Mouse (Mus musculus) heart, adult 9 months (tissue): ENCODE data around the gene Pcmt1.

Experiments used
- DNase-seq, 2 experiments: peaks; one replicate each; pipeline ENCODE4 v3.0.0; 2022; ENCODE audit warnings: low spot score in 2 of 2

The Pcmt1 gene

DNA sequence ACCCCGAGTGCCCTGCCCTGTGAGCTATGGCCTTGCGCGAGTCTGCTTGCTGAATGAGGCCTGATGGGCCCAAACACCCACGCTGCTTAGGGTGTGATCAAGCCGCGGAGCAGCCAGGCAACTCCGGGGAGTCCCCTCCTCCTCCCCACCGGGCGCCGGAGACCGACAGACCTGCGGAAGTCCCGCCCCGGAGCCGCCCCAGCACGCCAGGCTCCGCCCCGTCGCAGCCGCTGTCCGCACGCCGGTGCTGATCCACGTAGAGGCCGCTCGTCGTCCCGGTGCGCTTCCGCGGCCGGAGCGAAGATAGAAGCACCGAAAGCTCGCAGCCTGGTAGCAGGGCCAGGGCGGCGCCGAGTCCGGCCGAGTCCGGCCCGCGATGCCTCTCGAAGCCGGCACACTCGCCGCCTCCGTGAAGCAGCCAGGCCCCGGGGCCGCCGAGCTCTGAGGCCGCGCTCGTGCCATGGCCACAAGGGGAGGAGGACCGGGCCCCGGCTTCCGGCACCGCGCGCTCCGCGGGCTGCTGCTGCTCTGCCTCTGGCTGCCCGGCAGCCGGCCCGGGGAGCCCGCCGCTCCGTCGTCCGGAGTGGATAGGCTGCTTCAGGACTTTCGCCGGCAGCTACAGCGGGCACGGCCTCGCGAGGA lies 91.2 kb downstream of the Pcmt1 start, which contains the start of gene Lrp11:
Gene Lrp11, plus strand, starts transcription at position 209 of the 642 bp plus-strand sequence.
- peak; percentile 83 to 87 for DNase-seq

DNA sequence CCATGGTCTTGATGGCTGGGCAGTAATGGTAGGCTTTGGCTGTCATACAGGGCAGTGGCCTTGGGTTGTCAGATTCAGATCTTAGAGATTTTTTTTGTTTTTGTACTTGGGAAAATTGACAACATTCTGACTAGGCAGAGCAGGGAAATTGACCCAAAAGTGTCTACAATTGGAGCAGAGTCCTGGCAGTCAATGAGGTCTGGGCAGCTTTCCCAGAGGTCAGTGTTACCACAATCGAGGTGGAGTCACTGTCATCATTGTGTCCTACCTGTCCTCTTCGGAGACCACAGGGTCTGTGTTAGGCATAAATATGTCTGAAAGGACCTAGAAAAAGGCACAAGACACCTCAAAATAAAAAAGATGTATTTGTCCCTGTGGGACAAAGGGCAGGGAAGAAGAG lies 94.2 kb downstream of the Pcmt1 start:
- DNase-seq = no peak

DNA sequence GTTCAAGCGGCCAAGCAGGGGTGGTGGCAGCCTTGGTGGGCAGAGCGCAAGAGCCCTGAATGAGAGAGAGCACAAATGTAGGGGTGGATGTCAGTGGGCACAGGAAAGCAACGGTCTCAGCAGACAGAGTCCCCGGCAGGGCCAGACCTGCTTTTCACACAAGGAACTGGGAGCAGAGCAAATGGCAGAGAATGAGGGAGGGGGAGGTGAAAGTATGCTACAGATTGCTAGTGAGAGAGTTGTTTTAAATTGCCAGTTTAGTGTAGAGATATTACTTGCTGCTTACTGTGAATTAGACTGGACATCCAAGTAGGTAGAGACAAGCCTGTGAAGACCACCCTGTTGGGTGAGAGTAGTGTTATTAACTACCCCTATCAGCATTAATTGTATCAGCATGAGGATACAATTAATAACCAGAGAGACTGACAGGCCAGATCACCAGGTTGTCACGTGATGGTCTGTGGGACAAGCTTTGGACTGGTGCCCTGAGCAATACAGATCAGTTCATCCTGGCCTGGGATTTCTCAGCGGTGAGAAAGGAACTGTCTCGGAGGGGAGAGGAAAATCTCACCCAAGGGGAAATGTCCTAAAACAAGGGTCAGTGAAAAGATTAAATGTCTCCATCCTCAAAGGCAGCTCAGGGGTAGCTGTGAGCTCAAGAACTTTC lies 97.9 kb downstream of the Pcmt1 start:
- DNase-seq = no peak

DNA sequence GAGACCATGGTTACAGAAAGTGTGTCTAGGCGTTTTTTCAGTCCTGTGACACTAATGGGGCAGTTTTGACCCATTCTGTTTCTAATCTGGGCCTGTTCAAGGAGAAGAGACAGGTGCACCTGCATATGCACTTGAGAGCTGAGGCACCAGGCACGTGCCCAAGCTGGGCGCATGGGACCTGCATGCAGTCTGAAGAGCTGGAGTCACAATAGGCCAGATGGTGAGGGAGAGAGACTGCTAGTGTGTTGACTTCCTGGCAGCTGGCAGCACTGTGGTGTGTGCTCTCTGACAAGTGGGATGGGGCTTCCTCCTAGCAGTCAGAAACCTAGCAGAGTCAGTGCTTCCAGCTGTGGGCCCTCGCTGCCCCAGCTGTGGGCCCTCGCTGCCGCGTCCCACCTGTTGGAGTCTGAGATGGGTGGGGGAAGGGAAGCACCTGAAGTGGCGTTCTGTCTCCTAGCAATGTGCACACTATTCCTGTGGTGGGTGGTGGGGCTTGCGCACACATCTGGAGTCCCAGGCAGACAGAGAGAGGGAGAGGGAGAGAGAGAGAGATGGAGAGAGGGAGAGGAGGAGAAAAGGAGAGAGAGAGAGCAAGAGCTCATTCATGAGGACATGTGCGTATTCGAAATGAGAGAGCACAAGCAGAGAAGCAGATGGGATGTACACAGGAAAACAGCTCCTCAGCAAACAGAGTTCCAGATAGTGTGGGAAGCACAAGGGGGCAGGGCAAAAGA lies 98.6 kb downstream of the Pcmt1 start:
- DNase-seq = no peak

DNA sequence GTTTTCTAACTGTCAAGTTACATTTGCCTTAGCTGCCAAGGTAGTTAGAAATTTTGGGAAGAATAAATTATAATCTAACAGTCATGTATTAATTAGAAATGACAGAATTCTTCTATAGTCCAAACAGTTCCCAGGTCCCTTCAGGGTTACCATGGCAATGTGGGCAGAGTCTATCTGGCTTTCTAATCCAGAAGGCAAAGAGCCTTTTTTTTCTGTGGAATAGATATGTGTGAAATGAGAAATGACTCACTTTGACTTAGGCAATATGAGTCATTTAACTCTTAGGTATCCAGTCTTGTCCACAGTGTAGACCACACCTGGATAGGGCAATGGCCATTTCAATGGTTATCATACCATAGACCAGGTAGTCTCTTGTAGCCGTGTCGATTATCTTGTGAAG lies 99.5 kb downstream of the Pcmt1 start:
- DNase-seq = no peak
